Mouse (Mus musculus) ES-E14 (cell line): ENCODE results near the gene Serpina5.

Experiments used
- CHD2 ChIP-seq: IDR thresholded peaks from 2 replicates; pipeline ENCODE4 v1.6.1; 2014; ENCODE audit warnings: mild to moderate bottlenecking, low read depth, low read length, inconsistent platforms
- HCFC1 ChIP-seq: IDR thresholded peaks from 2 replicates; pipeline ENCODE4 v1.6.1; 2012; ENCODE audit warnings: low read length, inconsistent platforms, borderline replicate concordance; ENCODE audit not compliant: insufficient read depth
- MAFK ChIP-seq: IDR thresholded peaks from 2 replicates; pipeline ENCODE4 v1.6.1; 2014; ENCODE audit warnings: mild to moderate bottlenecking, low read depth, low read length, inconsistent platforms; ENCODE audit not compliant: insufficient read depth

DNA sequence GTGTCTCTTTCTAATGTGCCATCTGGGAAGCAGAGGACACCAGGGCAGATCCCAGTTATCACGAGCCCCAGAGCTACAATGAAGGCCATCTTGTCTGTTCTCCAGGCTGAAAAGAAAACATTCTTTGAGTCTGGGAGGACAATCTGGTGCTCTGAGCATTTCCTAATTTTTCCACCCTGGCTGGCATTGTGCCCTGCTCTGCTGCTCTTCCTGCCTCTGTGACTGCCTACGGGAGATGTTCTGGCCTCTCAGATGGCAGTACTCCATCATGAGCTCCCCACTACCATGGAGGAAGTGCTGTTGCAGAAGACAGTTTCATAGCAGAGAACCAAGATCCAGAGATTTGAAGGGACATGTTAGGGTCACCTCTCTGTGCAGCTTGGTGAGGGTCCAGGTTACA is 51.1 kb downstream of the Serpina5 start:
- TF ChIP-seq MAFK, result no peak
- TF ChIP-seq HCFC1, result no peak
- no peak for TF ChIP-seq CHD2
